Mouse (Mus musculus) forebrain, postnatal 0 days (tissue): Measurements from ENCODE around the gene Irgc1. TPM values are rescaled to one million over a fixed set of nuclear protein-coding genes. Genes with fewer than 3 reads are reported as not detected.
A peak's percentile ranks its signal among the peaks of the same experiment; 100 is the strongest.

Experiments
- ATAC-seq: fragments of 200-750 bp; cut with Nextera tagmentation; 2 replicates; pipeline ENCODE4 v1.8.0; 2017; ENCODE audit warnings: mild to moderate bottlenecking, moderate library complexity
- DNase-seq: peaks from one replicate; pipeline ENCODE4 v3.0.0-alpha.2; 2015
- H3K27ac ChIP-seq: fragments of 300-500 bp; sonication (generic); 2 replicates; pipeline ENCODE4 v1.5.1; 2014; ENCODE audit warnings: low read depth, mild to moderate bottlenecking, antibody characterized with exemption, low read length, moderate library complexity, mixed read lengths
- H3K27me3 ChIP-seq: fragments of 300-500 bp; sonication (generic); 2 replicates; pipeline ENCODE4 v1.6.1; 2014; ENCODE audit warnings: mild to moderate bottlenecking, low read length, mixed read lengths; ENCODE audit not compliant: insufficient read depth
- H3K36me3 ChIP-seq: fragments of 300-500 bp; sonication (generic); 2 replicates; pipeline ENCODE4 v1.6.1; 2014; ENCODE audit warnings: mild to moderate bottlenecking, moderate library complexity; ENCODE audit not compliant: insufficient read depth
- H3K4me1 ChIP-seq: fragments of 300-500 bp; sonication (generic); 2 replicates; pipeline ENCODE4 v1.6.1; 2014; ENCODE audit warnings: antibody characterized with exemption; ENCODE audit not compliant: insufficient read depth
- H3K4me2 ChIP-seq: fragments of 300-500 bp; sonication (generic); 2 replicates; pipeline ENCODE4 v1.6.1; 2014; ENCODE audit warnings: low read depth, mild to moderate bottlenecking, moderate library complexity
- H3K4me3 ChIP-seq: fragments of 300-500 bp; sonication (generic); 2 replicates; pipeline ENCODE4 v1.5.1; 2014; ENCODE audit warnings: low read depth, low read length, mixed read lengths
- H3K9ac ChIP-seq: fragments of 300-500 bp; sonication (generic); 2 replicates; pipeline ENCODE4 v1.6.1; 2014; ENCODE audit warnings: mild to moderate bottlenecking
- H3K9me3 ChIP-seq: fragments of 300-500 bp; sonication (generic); 2 replicates; pipeline ENCODE4 v1.6.1; 2016; ENCODE audit warnings: low read length
- CTCF ChIP-seq: sonication (generic); IDR thresholded peaks from 2 replicates; pipeline ENCODE4 v1.5.1; 2016; ENCODE audit warnings: antibody characterized with exemption, control low read depth, low read depth
- WGBS: fragments of 180-500 bp; shearing (Covaris S2); extraction: QIAGEN DNeasy Blood & Tissue Kit; methylation state at CpG from one replicate; pipeline ENCODE4 v1.1.7; 2014; 5-methylcytosine and 5-hydroxymethylcytosine counted together
- polyA plus RNA-seq: library from polyadenylated mRNA; unstranded; fragments of >200 nt; fragmentation: Nextera tagmentation; extraction: Ambion mirVana; gene quantifications from 2 replicates; pipeline ENCODE4 v1.2.1, GENCODE M21; 2015
- total RNA-seq: library from RNA; depleted of rRNA; stranded (reverse); fragments of >200 nt; gene quantifications from 2 replicates; pipeline ENCODE4 v1.2.3, GENCODE M21; 2014; rRNA removed

The Irgc1 gene
- total and polyA plus RNA-seq, 2 experiments from 2014 or later = not detected

DNA sequence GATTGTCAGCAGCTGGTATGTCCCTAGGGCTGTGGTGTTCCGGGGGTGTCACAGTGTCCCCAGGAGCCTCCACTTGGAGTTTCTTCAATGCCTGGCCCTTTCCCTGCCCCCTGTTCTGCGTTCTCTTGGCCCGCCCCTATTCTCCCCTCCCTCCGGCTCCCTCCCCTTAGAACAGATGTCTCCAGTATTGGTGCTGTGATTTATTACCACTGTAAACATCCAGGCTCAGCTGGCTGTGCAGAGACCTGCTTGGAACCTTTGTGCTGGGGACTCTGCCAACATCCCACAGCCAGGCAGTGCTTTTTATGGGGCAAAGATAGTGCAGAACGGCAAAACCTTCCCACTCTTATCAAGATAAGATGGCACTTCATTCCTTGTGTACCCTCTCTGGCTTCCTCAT, 61.0 kb downstream of the Irgc1 start:
- TF ChIP-seq CTCF = no peak
- H3K27me3 ChIP-seq = no peaks in the 10 kb centered on the region
- H3K9me3 ChIP-seq = no peaks in the 10 kb centered on the region
- H3K4me3 ChIP-seq = no peak overlapping the region
- DNase-seq = no peak
- H3K4me1 ChIP-seq = no peaks in the 10 kb centered on the region
- H3K4me2 ChIP-seq = no peak overlapping the region
- H3K27ac ChIP-seq = no peak overlapping the region
- no peak overlapping the region for H3K9ac ChIP-seq
- 48% methylated on average over 5 of the region's 5 CpGs for WGBS
- peak; percentile 42 for ATAC-seq
- H3K36me3 ChIP-seq = no peaks in the 10 kb centered on the region

DNA sequence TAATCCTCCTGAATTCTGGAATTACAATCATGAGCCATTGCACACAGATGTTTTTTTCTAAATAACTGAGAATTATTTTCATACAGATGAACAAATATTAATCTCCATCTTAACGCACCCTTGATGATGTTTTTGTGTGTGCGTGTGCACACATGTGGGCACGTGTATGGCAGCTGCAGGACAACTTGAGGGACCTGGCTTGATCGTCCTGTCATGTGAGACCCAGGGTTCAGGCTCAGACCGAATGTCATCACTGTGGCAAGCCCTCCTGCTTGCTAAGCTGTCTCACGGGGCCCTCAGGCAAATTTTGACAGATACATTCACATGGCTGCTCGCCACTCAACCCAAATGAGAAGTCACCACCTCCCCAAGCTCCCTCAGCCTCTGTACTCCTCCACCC, 61.6 kb downstream of the Irgc1 start:
- DNase-seq = no peak
- Histone ChIP-seq H3K4me1 (no peaks in the 10 kb centered on the region), H3K27ac (no peak overlapping the region), H3K9me3 (no peaks in the 10 kb centered on the region), H3K9ac (no peak overlapping the region), H3K4me2 (no peak overlapping the region), H3K27me3 (no peaks in the 10 kb centered on the region), H3K36me3 (no peaks in the 10 kb centered on the region), H3K4me3 (no peak overlapping the region)
- TF ChIP-seq CTCF = no peak
- 72% methylated on average over 7 of the region's 7 CpGs for WGBS
- no peak for ATAC-seq

DNA sequence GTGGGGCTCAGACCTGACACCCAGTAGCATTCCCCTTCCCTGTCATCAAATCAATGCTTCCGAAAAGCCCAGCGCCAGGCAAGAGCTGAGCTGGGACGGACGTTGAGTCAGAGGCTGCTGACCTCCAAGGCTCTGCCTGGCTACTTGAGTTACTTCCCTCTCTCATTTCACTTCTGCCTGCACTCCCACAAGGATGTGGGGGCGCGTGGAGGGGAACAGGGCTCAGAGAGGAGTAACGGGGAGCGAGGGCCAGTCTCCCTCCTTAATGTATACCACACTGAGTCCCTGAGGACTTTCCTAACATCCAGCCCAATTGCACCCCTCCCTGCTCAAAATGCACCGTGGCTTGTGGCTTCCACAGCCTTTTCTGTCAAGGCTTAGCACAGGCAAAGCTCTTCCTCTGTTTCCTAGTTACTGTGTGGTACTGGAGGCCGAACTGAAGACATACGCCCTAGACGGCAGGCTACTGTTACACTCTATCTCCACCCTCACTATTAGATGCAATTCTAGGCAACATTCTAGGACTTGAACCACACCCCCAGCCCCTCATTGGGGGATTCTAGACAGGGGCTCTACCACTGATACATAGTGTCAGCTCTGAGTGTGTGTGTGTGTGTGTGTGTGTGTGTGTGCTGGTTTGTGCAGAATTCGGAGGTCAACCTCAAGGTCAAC, 62.4 kb downstream of the Irgc1 start:
- H3K4me2 ChIP-seq = no peak overlapping the region
- no peak for DNase-seq
- no peak overlapping the region for H3K4me3 ChIP-seq
- H3K27ac ChIP-seq = no peak overlapping the region
- no peak for TF ChIP-seq CTCF
- no peak overlapping the region for H3K9ac ChIP-seq
- no peaks in the 10 kb centered on the region for H3K9me3 ChIP-seq
- ATAC-seq = no peak
- no peaks in the 10 kb centered on the region for H3K27me3 ChIP-seq
- WGBS = 68% methylated on average over 13 of the region's 13 CpGs
- no peaks in the 10 kb centered on the region for H3K36me3 ChIP-seq
- H3K4me1 ChIP-seq = no peaks in the 10 kb centered on the region

DNA sequence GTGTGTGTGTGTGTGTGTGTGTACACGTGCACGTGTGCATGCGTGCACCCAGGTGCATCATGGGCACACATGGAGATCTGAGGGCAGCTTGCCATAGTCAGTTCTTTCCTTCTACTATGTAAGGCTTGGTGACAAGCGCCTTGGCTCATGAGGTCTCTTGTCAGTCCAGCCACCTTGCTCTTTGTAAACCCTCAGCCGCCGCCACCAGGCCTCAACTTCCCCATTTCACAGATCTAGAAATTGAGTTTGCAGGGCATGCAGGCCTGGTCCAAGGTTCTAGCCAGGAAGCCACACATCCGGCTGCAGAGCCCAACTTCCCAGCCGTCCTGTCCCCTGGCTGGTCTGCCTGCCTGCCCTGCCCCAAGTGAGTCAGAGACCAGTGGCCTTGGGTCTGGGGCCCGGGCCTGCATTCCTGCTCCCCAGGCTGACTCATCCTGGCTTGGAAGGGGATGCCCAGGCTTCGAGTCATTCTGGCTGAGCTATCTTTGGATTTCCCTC, 65.0 kb downstream of the Irgc1 start:
- no peak for ATAC-seq
- 85% methylated on average over 10 of the region's 10 CpGs for WGBS
- TF ChIP-seq CTCF = no peak
- Histone ChIP-seq H3K4me1 (no peaks in the 10 kb centered on the region), H3K36me3 (no peaks in the 10 kb centered on the region), H3K4me2 (no peak overlapping the region), H3K9me3 (no peaks in the 10 kb centered on the region), H3K27ac (no peak overlapping the region), H3K4me3 (no peak overlapping the region), H3K27me3 (no peaks in the 10 kb centered on the region), H3K9ac (no peak overlapping the region)
- no peak for DNase-seq

DNA sequence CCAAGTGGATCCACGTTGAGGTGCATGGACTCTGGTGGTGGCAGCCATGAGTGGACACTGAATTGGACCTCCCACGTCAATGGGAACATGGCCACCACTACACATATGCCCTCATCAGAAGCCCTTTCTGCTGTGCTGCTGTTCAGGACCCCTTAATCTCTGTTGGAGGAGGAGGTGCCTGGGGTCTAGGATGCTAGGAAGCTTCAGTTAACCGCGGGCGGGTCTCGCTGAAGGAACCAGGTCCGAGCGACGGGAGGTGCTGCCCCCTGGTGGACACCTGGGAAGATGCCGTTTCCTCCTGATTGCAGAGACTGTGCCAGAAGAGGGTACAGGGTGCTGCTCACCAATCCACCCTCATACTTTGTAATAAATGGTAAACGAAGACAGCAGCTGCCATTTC, 67.3 kb downstream of the Irgc1 start:
- H3K27me3 ChIP-seq = no peaks in the 10 kb centered on the region
- H3K9me3 ChIP-seq = no peaks in the 10 kb centered on the region
- no peak overlapping the region for H3K4me3 ChIP-seq
- no peak overlapping the region for H3K27ac ChIP-seq
- no peaks in the 10 kb centered on the region for H3K36me3 ChIP-seq
- DNase-seq = peak; percentile 76
- peak; percentile 88 for TF ChIP-seq CTCF
- ATAC-seq = peak; percentile 66
- no peak overlapping the region for H3K9ac ChIP-seq
- 9% methylated on average over 11 of the region's 11 CpGs for WGBS
- H3K4me2 ChIP-seq = peak overlapping the region; percentile 30; the same call in 1 of the 2 replicates
- H3K4me1 ChIP-seq = no peaks in the 10 kb centered on the region

DNA sequence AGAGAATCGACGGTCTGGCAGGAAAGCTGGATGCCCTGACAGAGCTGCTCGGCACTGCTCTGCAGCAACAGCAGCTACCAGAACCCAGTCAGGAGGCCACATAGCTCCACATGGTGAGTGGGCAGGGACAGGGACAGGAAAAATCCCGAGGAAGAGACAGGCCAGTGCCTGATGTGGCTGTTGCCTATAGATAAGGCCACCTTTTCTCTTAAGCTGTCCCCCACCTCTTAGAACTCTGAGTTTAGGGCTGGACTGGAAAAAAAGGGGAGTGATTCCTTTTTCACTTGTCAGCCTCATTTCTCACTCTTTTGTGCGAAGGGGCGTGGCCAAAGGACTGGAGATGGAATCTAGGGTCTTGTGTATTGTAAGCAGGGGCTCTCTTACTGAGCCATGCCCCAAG, 68.0 kb downstream of the Irgc1 start:
- WGBS = 65% methylated on average over 6 of the region's 6 CpGs
- Histone ChIP-seq H3K4me1 (no peaks in the 10 kb centered on the region), H3K9ac (no peak overlapping the region), H3K27me3 (no peaks in the 10 kb centered on the region), H3K4me2 (no peak overlapping the region), H3K4me3 (no peak overlapping the region), H3K36me3 (no peaks in the 10 kb centered on the region), H3K27ac (no peak overlapping the region), H3K9me3 (no peaks in the 10 kb centered on the region)
- no peak for TF ChIP-seq CTCF
- DNase-seq (no peak), ATAC-seq (no peak)

DNA sequence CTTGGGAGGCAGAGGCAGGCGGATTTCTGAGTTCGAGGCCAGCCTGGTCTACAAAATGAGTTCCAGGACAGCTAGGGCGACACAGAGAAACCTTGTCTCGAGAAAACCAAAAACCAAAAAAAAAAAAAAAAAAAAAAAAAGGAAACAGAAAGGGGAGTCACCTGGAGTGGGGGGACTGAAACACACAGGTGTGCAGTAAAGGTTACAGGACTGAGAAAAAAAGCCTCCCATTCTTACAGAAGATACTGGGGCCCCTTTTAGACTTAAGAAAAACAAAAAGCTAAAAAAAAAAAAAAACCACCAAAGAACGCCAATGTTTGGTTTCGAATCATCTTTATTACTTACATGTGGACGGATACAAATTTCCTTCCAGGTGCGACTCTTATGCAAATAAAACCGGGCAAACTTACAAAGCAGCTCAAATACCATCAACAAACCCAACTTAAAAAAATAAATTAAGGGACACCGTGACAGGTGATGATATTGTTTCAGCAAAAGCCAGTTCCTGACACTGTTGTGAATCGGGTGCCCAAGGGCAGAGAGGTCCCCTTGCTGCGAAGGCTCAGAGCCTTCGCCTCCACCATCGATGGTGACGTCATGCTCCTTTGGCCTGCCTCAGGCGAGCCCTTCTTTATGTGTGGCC, 69.2 kb downstream of the Irgc1 start:
- H3K4me1 ChIP-seq = no peaks in the 10 kb centered on the region
- 80% methylated on average over 16 of the region's 16 CpGs for WGBS
- H3K4me3 ChIP-seq = no peak overlapping the region

More for the DNA sequence above, 69.2 kb downstream of the Irgc1 start:
- Histone ChIP-seq H3K36me3 (no peaks in the 10 kb centered on the region), H3K9ac (no peak overlapping the region), H3K27ac (no peak overlapping the region), H3K4me2 (no peak overlapping the region), H3K27me3 (no peaks in the 10 kb centered on the region), H3K9me3 (no peaks in the 10 kb centered on the region)
- DNase-seq (no peak), ATAC-seq (no peak)
- TF ChIP-seq CTCF = no peak

Other genes with a start within 250 kb of the Irgc1 start
- 7.3 and 8.4 TPM in 2 replicates for gene Zfp111, start 240.9 kb downstream of the Irgc1 start, total RNA-seq
- gene Zfp111, start 240.9 kb downstream of the Irgc1 start, polyA plus RNA-seq = 1.6 and 2.4 TPM in 2 replicates
- gene Zfp109, start 214.7 kb downstream of the Irgc1 start, total RNA-seq = 5.4 and 7.4 TPM in 2 replicates
- 1.3 and 2.6 TPM in 2 replicates for gene Zfp109, start 214.7 kb downstream of the Irgc1 start, polyA plus RNA-seq
- 9.1 and 13.0 TPM in 2 replicates for gene Zfp108, start 197.5 kb downstream of the Irgc1 start, total RNA-seq
- gene Zfp108, start 197.5 kb downstream of the Irgc1 start, polyA plus RNA-seq = 1.9 and 3.1 TPM in 2 replicates
- gene Zfp93, start 181.9 kb downstream of the Irgc1 start, total RNA-seq = 9.7 and 13.2 TPM in 2 replicates
- gene Zfp93, start 181.9 kb downstream of the Irgc1 start, polyA plus RNA-seq = 2.0 and 2.4 TPM in 2 replicates
- 32.9 and 34.8 TPM in 2 replicates for gene Zfp61, start 151.1 kb downstream of the Irgc1 start, total RNA-seq
- 24.5 and 30.8 TPM in 2 replicates for gene Zfp61, start 151.1 kb downstream of the Irgc1 start, polyA plus RNA-seq
- gene Zfp94, start 135.6 kb downstream of the Irgc1 start, total RNA-seq = 15.8 and 16.9 TPM in 2 replicates
- gene Zfp94, start 135.6 kb downstream of the Irgc1 start, polyA plus RNA-seq = 19.3 and 21.2 TPM in 2 replicates
- gene Tescl, start 118.4 kb downstream of the Irgc1 start, total RNA-seq = not detected in 2 replicates
- gene Tescl, start 118.4 kb downstream of the Irgc1 start, polyA plus RNA-seq = not detected in 2 replicates
- gene Lypd5, start 103.1 kb downstream of the Irgc1 start, total RNA-seq = not detected in 2 replicates
- not detected in 2 replicates for gene Lypd5, start 103.1 kb downstream of the Irgc1 start, polyA plus RNA-seq
- gene Kcnn4, start 82.0 kb downstream of the Irgc1 start, total RNA-seq = 1.2 and 1.5 TPM in 2 replicates
- gene Kcnn4, start 82.0 kb downstream of the Irgc1 start, polyA plus RNA-seq = 0.88 and 1.1 TPM in 2 replicates
- 23.9 and 31.8 TPM in 2 replicates for gene Smg9, start 52.7 kb downstream of the Irgc1 start, total RNA-seq
- gene Smg9, start 52.7 kb downstream of the Irgc1 start, polyA plus RNA-seq = 25.2 and 28.5 TPM in 2 replicates
- 0.85 and 1.3 TPM in 2 replicates for gene Plaur, start 10.2 kb upstream of the Irgc1 start, total RNA-seq
- 1.2 and 1.3 TPM in 2 replicates for gene Plaur, start 10.2 kb upstream of the Irgc1 start, polyA plus RNA-seq
- 412 and 434 TPM in 2 replicates for gene Cadm4, start 29.7 kb upstream of the Irgc1 start, total RNA-seq
- 102 and 107 TPM in 2 replicates for gene Cadm4, start 29.7 kb upstream of the Irgc1 start, polyA plus RNA-seq
- gene Zfp428, start 54.7 kb upstream of the Irgc1 start, total RNA-seq = 196 and 242 TPM in 2 replicates
- gene Zfp428, start 54.7 kb upstream of the Irgc1 start, polyA plus RNA-seq = 258 and 279 TPM in 2 replicates
- not detected in 2 replicates for gene AC161166.1, start 60.2 kb upstream of the Irgc1 start, total RNA-seq
- 0.13 and 0.31 TPM in 2 replicates for gene AC161166.1, start 60.2 kb upstream of the Irgc1 start, polyA plus RNA-seq
- 103 and 119 TPM in 2 replicates for gene Irgq, start 78.4 kb upstream of the Irgc1 start, total RNA-seq
- 20.8 and 26.8 TPM in 2 replicates for gene Irgq, start 78.4 kb upstream of the Irgc1 start, polyA plus RNA-seq
- 0.31 and 0.43 TPM in 2 replicates for gene Pinlyp, start 93.8 kb upstream of the Irgc1 start, total RNA-seq
- not detected in 2 replicates for gene Pinlyp, start 93.8 kb upstream of the Irgc1 start, polyA plus RNA-seq
- 41.1 and 49.8 TPM in 2 replicates for gene Xrcc1, start 94.0 kb upstream of the Irgc1 start, total RNA-seq
- 42.1 and 48.6 TPM in 2 replicates for gene Xrcc1, start 94.0 kb upstream of the Irgc1 start, polyA plus RNA-seq
- 24.2 and 25.8 TPM in 2 replicates for gene Ethe1, start 135.2 kb upstream of the Irgc1 start, total RNA-seq
- gene Ethe1, start 135.2 kb upstream of the Irgc1 start, polyA plus RNA-seq = 24.3 and 26.8 TPM in 2 replicates
- gene Zfp575, start 135.3 kb upstream of the Irgc1 start, total RNA-seq = 0.38 and 1.2 TPM in 2 replicates
- gene Zfp575, start 135.3 kb upstream of the Irgc1 start, polyA plus RNA-seq = 19.4 and 24.8 TPM in 2 replicates
- gene Phldb3, start 158.5 kb upstream of the Irgc1 start, total RNA-seq = 0.15 TPM in 1 of 2 replicates, not detected in the other
- gene Phldb3, start 158.5 kb upstream of the Irgc1 start, polyA plus RNA-seq = not detected in 2 replicates
- 0.23 and 0.33 TPM in 2 replicates for gene Lypd3, start 184.3 kb upstream of the Irgc1 start, total RNA-seq
- 0.67 and 1.3 TPM in 2 replicates for gene Lypd3, start 184.3 kb upstream of the Irgc1 start, polyA plus RNA-seq
- gene Tex101, start 224.4 kb upstream of the Irgc1 start, total RNA-seq = not detected in 2 replicates
- not detected in 2 replicates for gene Tex101, start 224.4 kb upstream of the Irgc1 start, polyA plus RNA-seq